Mouse (Mus musculus): ENCODE data around the gene Stra6. TPM values are rescaled to one million over a fixed set of nuclear protein-coding genes. Genes with fewer than 3 reads are reported as not detected.
A peak's percentile ranks its signal among the peaks of the same experiment; 100 is the strongest.

Stra6 gene
- total RNA-seq, 2 experiments from 2014 or later, result 1.1 to 1.5 TPM

- no peak for DNase-seq (ENCODE audit: low spot score in 2 of 2)
Measured at GRCm38 (mm10) chr9:58049186-58049585, 14.4 kb upstream of the Stra6 start.

DNA sequence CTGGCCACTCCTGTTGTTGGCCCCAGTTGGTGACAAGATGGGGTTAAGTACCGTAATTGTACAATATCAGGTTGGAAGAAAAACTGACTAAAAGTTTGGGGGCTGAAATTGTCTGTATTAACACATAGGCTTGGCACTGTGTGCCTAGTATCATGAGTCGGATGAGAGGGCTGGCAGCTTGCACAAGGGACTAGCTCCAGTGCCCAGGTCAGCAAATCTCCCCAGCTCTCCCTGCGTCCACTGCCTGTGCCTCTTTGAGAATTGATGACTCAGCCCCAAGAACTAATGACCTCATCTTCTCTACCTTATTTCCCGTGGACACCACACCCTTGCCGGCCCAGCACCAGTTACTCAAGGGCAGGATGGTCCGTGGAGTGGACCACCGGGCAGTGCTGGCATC lies 13.7 kb upstream of the Stra6 start:
- DNase-seq (ENCODE audit: low spot score in 2 of 2), result no peak

- no peak for DNase-seq (ENCODE audit: low spot score in 2 of 2)
Measured at GRCm38 (mm10) chr9:58051937-58052336, 11.7 kb upstream of the Stra6 start.

DNA sequence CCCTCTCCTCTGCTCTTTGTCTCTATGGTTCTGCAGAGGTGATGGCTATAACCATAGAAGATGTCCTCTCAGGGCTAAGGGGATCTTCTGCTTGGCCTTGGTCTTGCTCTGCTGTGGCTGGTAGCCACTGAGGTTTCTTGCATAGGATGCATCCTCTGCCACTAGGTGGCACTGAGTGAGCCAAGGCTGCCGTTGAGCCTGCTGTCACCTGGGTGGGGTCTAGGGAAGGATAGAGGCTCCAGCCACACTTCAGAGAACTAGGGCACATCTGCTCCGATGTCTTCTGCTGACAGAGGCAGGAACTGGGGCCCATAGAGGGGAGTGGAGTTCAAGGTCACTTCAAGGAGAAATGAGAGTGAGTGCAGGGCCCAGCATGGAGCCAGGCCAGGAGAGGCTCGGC lies 10.5 kb upstream of the Stra6 start:
- DNase-seq (ENCODE audit: low spot score in 2 of 2), result no peak

DNA sequence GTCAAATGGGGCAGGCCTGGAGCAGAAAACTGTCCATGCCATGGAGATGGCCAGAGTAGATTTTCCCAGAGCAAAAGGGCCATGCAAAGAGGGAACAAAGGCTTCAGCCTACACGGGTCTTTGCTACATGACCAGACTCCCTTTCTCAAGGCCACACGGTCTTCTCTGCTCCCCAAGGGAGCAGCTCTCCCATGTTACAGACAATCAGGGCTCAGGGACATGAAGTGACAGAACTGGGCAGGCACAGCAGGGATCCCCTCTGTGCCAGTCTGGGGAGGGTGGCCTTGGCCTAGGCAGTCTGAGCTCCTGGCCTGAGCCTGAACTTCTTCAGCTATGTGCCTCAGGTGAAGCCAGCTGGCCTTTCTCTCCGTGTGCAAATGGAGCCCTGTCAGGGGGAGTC lies 10.0 kb upstream of the Stra6 start:
- DNase-seq (ENCODE audit: low spot score in 2 of 2), result no peak

- no peak for DNase-seq (ENCODE audit: low spot score in 2 of 2)
Measured at GRCm38 (mm10) chr9:58054032-58054431, 9.6 kb upstream of the Stra6 start.

DNA sequence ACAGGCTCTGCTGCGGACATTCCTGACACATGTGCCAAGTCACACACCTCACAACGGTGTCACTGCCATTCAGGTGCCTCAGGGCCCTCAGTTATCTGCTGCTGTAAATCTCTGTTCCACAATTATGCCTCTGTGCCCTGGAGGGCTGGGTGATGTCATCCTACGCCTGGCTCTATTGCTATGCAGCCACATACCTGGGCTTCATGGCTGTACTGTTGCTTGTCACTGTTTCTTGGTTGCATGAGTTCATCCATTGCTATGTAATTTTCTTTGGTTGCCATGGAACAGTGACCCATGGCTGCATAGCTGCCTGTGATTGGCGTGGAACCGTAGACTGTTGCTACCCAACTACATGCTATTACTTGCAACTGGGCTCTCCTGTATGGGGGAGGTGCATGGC lies 7.9 kb upstream of the Stra6 start:
- DNase-seq (ENCODE audit: low spot score in 2 of 2), result no peak

- DNase-seq (ENCODE audit: low spot score in 2 of 2), result no peak
Measured at GRCm38 (mm10) chr9:58059920-58060319, 3.7 kb upstream of the Stra6 start.

DNA sequence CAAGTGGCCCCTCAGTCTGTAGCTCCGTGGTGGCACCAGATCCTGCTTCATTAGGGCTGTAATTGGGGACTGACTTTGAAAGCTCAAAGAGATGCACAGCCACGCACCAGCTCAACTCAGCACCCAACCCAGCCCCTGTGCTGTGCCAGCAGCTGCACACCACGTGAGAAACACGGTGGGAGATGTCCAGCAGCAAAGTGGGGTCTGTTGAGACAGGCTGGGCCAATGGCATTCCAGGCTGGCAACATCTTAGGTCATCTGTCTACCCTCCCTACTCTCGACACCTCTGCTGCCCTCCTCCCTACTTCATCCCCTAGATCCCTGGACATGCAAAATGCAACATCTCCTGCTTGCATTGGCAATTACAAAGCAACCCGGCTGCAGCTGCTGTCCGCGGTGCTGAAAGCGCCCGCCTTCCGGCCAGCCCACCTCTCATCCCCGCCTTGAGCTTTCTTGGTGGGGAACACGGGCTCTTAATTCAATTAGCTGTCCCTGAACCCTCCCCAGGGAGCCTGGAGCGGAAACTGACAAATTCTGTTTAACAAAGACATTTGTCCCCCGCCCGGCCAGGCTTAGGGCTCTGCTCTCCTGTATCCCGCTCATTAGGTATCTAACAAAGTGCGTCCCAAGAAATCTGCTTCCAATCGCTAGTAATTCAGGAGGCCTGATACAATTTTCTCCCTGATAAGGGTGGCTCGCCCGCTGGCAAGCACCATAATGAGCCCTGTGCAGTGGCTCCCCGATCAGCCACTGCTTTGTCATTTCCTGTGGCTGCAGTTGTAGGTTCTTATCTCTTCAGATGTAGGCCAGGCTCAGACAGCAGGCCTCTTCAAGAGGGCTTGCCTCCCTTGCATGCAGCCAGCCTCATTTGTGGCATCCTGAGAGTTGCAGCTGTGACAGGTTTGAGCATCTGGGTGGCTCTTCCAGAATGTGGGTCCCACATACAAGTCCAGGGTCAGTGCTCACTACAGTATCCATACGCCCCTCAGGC lies 2.6 kb upstream of the Stra6 start:
- peak; percentile 28 to 53 for DNase-seq (ENCODE audit: low spot score in 2 of 2)

DNA sequence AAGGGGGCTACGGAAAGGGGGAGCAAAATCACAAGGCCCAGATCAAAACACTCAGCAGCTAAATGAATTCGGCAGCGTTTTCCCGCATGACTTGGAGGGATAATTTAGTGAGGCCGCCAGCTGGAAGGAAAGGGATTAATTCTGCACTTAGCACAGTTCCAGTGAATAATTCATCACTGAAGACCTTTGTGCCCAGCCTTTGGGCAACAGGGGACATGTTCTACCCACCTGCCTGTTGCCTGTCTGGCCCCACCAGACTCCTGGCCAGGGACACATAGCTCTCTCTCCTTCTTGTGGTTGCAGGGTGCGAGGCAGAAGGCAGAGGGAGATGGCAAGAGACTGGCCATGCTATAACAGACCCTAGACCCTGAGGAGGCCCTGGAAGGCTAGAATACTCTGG lies 1.9 kb downstream of the Stra6 start:
- no peak for DNase-seq (ENCODE audit: low spot score in 2 of 2)

- DNase-seq (ENCODE audit: low spot score in 2 of 2), result no peak
Measured at GRCm38 (mm10) chr9:58065977-58066730, 2.6 kb downstream of the Stra6 start.

GRCm38 (mm10) chr9:58066731-58067095 lies 3.1 kb downstream of the Stra6 start:
- DNase-seq (ENCODE audit: low spot score in 2 of 2), result no peak

DNA sequence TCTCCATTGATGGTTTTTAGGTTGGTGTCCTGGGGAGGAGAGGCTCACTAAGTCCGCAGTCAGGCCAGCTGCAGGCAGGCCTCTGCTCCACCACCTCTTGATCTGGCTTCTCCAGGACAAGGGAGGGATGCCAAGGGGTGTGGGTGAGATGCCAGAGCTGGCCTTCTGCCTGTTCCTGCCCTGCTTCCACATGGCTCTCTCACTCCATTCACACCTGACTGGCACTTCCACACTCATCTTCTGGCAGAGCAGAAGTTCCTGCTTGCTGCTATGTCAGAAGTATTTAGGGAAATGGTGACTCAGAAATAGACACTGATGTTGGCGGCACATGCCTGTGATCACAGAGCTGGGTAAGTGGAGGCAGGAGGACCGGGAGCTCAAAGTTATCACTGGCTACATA lies 4.0 kb downstream of the Stra6 start:
- DNase-seq (ENCODE audit: low spot score in 2 of 2), result no peak

- no peak for DNase-seq (ENCODE audit: low spot score in 2 of 2)
Measured at GRCm38 (mm10) chr9:58074561-58074960, 11.0 kb downstream of the Stra6 start.

DNA sequence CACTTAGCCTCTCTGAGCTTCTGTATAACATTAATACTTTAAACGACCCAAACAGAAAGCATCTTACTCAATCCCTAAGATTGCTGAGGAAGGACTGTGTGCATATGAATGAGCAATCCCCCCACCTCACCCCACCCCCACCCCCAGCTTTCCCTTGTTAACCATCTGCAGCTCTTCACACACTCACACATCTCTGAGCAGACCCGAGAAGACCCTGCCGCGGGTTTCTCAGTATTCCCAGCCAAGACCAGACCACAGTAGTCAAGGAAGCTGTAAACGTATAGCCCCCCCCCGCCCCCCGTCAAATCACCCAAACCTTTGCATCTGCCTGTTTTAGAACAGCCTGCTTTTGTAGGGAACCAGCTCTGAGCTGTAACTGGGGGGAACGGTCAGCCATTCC lies 21.0 kb downstream of the Stra6 start:
- DNase-seq (ENCODE audit: low spot score in 2 of 2), result no peak

GRCm38 (mm10) chr9:58085074-58085473 lies 21.5 kb downstream of the Stra6 start:
- no peak for DNase-seq (ENCODE audit: low spot score in 2 of 2)

DNA sequence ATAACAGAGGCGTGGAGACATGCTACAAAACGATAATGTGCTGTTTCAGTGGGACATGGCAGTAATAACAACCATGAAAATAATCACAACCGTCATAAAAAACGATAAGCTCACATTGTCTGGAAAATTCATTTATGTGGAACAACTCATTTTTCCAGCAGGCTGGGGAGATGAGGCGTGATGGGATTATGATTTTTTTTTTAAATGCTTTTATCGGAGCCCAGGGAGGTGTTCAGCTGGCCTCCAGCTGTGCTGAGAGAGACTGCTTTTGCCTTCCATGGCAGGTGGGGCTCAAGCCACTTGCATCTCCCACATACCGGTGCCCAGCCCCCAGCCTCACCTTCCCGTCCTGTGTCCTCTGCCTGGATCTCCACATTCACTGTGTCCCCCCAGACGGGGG lies 22.6 kb downstream of the Stra6 start:
- no peak for DNase-seq (ENCODE audit: low spot score in 2 of 2)

- DNase-seq (ENCODE audit: low spot score in 2 of 2), result no peak
Measured at GRCm38 (mm10) chr9:58086861-58087260, 23.3 kb downstream of the Stra6 start.

- DNase-seq (ENCODE audit: low spot score in 2 of 2), result no peak
Measured at GRCm38 (mm10) chr9:58087277-58087998, 23.9 kb downstream of the Stra6 start.

GRCm38 (mm10) chr9:58091623-58092425 lies 28.2 kb downstream of the Stra6 start:
- peak in 1 of 2 experiments; percentile 19 for DNase-seq (ENCODE audit: low spot score in 2 of 2)

Data from adrenal gland, adult 18-20 months (tissue).